10 mouse cellular contexts compared by ENCODE assay signal in the genomic region with DNA sequence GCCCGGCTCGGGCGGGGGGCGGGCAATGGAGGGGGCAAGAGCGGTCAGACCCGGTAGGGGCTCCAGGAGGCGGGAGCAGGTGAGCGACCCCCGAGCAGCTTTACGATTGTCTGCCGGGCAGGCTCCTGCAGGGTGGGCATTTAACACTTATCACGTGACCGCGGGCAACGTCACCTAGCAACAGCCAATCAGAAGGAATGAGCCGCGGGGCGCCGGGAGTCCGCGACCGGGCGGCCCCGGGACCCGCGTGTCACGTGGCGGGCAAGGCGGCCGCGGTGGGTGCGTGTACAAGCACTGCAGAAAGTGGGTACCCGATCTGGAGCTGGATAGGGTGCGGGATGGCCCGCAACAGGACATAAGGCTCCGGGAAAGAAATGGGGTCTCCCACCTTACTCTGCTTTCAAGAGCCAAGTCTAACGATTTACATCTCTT. TPM values are rescaled to one million over a fixed set of nuclear protein-coding genes. Genes with fewer than 3 reads are reported as not detected.
DNase-seq lines count a peak whose midpoint lies in the region; ATAC-seq and TF ChIP-seq lines count a peak whose summit lies in the region.
"Had no signal": no experiment of that assay in that cellular context is flagged by ENCODE, and none has a peak within 500 bp of the region (broad histone marks: within the 10 kb centered on the region; RNA-seq: fewer than 3 reads in every experiment).

TSS of gene Dlx2 (minus strand) at position 115 of the 432 bp plus-strand sequence.

- H3K9me3 ChIP-seq in heart, embryonic 16.5 days (replicated peaks; ENCODE audit: control insufficient read depth, low read length) = no peaks in the 10 kb centered on the region
- no peaks in the 10 kb centered on the region for H3K9me3 ChIP-seq in liver, embryonic 14.5 days (ENCODE audit: control insufficient read depth, low read length)
- H3K9me3 ChIP-seq in stomach, postnatal 0 days (ENCODE audit: control insufficient read depth, low read length) = no peaks in the 10 kb centered on the region

- DNase-seq in layer of hippocampus, adult 9-11 months = peak; percentile 16
- no peak for DNase-seq in layer of hippocampus, postnatal 10 days (ENCODE audit: low spot score in 2 of 2)
- DNase-seq in brain, embryonic 14.5 days (ENCODE audit: low read depth) = peak; percentile 94
- DNase-seq in liver, embryonic 14.5 days (ENCODE audit: low read depth in 3 of 3, low spot score in 3 of 3) = no peak
- peak; percentile 46 for DNase-seq in stomach, postnatal 0 days (ENCODE audit: low spot score)
- no peak for DNase-seq in cerebellum, adult 8-10 months
- DNase-seq in adrenal gland, postnatal 36 days = no peak

- WGBS in heart, embryonic 16.5 days = under 1% methylated on average over 37 of the region's 37 CpGs
- under 1% methylated on average over 37 of the region's 37 CpGs for WGBS in liver, embryonic 14.5 days (ENCODE audit: insufficient replicate concordance)
- WGBS in stomach, postnatal 0 days = under 1% methylated on average over 35 of the region's 37 CpGs

- TF ChIP-seq POLR2A in brain, embryonic 14.5 days (IDR thresholded peaks at IDR 0.05; ENCODE audit: borderline replicate concordance, extremely low read depth, insufficient read depth, insufficient read length, poor library complexity, severe bottlenecking) = peak; percentile 19; the same call in 1 of the 2 replicates

- H3K36me3 ChIP-seq in heart, embryonic 16.5 days (ENCODE audit: control insufficient read depth, insufficient read depth) = no peaks in the 10 kb centered on the region
- no peaks in the 10 kb centered on the region for H3K36me3 ChIP-seq in liver, embryonic 14.5 days (replicated peaks; ENCODE audit: control insufficient read depth, insufficient read depth, low read depth)
- H3K36me3 ChIP-seq in stomach, postnatal 0 days (ENCODE audit: control insufficient read depth, insufficient read depth, low read length) = no peaks in the 10 kb centered on the region

- H3K9ac ChIP-seq in heart, embryonic 16.5 days (ENCODE audit: low read length) = no peak within 1 kb of the TSS
- H3K9ac ChIP-seq in liver, embryonic 14.5 days (replicated peaks) = no peak within 1 kb of the TSS
- H3K9ac ChIP-seq in stomach, postnatal 0 days (ENCODE audit: low read length) = no peak within 1 kb of the TSS

- TF ChIP-seq CTCF in brain, embryonic 14.5 days (IDR thresholded peaks at IDR 0.05; ENCODE audit: borderline replicate concordance, extremely low read depth, insufficient read depth, insufficient read length) = no peak
- no peak for TF ChIP-seq CTCF in liver, embryonic 14.5 days (IDR thresholded peaks at IDR 0.05; ENCODE audit: low read depth)
- TF ChIP-seq CTCF in stomach, postnatal 0 days (IDR thresholded peaks at IDR 0.05; ENCODE audit: low read depth) = no peak

- no peak for TF ChIP-seq EP300 in liver, embryonic 14.5 days (IDR thresholded peaks at IDR 0.05; ENCODE audit: low read depth)
- no peak for TF ChIP-seq EP300 in stomach, postnatal 0 days (optimal IDR thresholded peaks at IDR 0.05)

- no peak within 1 kb of the TSS for H3K27ac ChIP-seq in heart, embryonic 16.5 days (ENCODE audit: low read length)
- no peak within 1 kb of the TSS for H3K27ac ChIP-seq in liver, embryonic 14.5 days
- no peak within 1 kb of the TSS for H3K27ac ChIP-seq in stomach, postnatal 0 days (replicated peaks)

- H3K4me1 ChIP-seq in heart, embryonic 16.5 days (ENCODE audit: control insufficient read depth, insufficient read depth, low read length) = peaks cover 17% of the 10 kb centered on the region
- H3K4me1 ChIP-seq in liver, embryonic 14.5 days (replicated peaks; ENCODE audit: control insufficient read depth in 2 of 2, insufficient read depth in 2 of 2, low read length in 1 of 2) = no peaks in the 10 kb centered on the region; a peak in 1 of 4 replicates
- H3K4me1 ChIP-seq in stomach, postnatal 0 days (replicated peaks; ENCODE audit: control insufficient read depth, insufficient read depth) = 0 out of 2 replicates have a peak, but pooled peaks cover 3% of the 10 kb centered on the region

- peak within 1 kb of the TSS; percentile 88 for H3K4me2 ChIP-seq in heart, embryonic 16.5 days (ENCODE audit: low read depth, low read length)
- H3K4me2 ChIP-seq in liver, embryonic 14.5 days (ENCODE audit: low read depth) = peak within 1 kb of the TSS; percentile 71
- peak within 1 kb of the TSS; percentile 50 for H3K4me2 ChIP-seq in stomach, postnatal 0 days (replicated peaks; ENCODE audit: low read depth)

- peak within 1 kb of the TSS; percentile 59 for H3K4me3 ChIP-seq in heart, embryonic 16.5 days (ENCODE audit: low read length)
- H3K4me3 ChIP-seq in liver, embryonic 14.5 days (ENCODE audit: insufficient read depth in 1 of 2, low read depth in 2 of 2, low read length in 2 of 2) = peak within 1 kb of the TSS; percentile 21 to 51
- H3K4me3 ChIP-seq in stomach, postnatal 0 days (ENCODE audit: low read depth, low read length) = peak within 1 kb of the TSS; percentile 32

- peaks cover 82% of the 10 kb centered on the region for H3K27me3 ChIP-seq in heart, embryonic 16.5 days (ENCODE audit: control insufficient read depth, insufficient read depth, low read length)
- H3K27me3 ChIP-seq in liver, embryonic 14.5 days (ENCODE audit: control insufficient read depth, insufficient read depth, low read length) = peaks cover 94% of the 10 kb centered on the region
- peaks cover 21% of the 10 kb centered on the region for H3K27me3 ChIP-seq in stomach, postnatal 0 days (ENCODE audit: control insufficient read depth, insufficient read depth, low read length)

- 0 out of 2 replicates have a peak, but pooled peaks have one; percentile 23 for ATAC-seq in heart, embryonic 16.5 days (replicated peaks; ENCODE audit: extremely low read depth, insufficient read depth, low FRiP score)
- no peak for ATAC-seq in liver, embryonic 14.5 days (ENCODE audit: insufficient read depth)
- peak; percentile 10; the same call in 1 of the 2 replicates for ATAC-seq in stomach, postnatal 0 days (ENCODE audit: low FRiP score, low TSS enrichment)

RNA-seq across cellular contexts. Expression of gene Dlx2, which starts in this region (rescaled TPM):
- total RNA-seq in layer of hippocampus, postnatal 10 days (2021) = 1 to 10 TPM; 7.7 to 8.6 TPM
- 32.8 and 48.3 TPM in 2 replicates for polyA plus RNA-seq in brain, embryonic 14.5 days (2012; rRNA removed)
- 0.11 TPM in 1 of 2 replicates, not detected in the other for polyA plus RNA-seq in heart, embryonic 16.5 days (2015; fragmentation: Nextera tagmentation; extraction: Ambion mirVana)
- polyA plus RNA-seq in liver, embryonic 14.5 days (2012; rRNA removed) = 0.01 and 0.05 TPM in 2 replicates
- not detected in 2 replicates for polyA plus RNA-seq in liver, embryonic 14.5 days (2014; fragmentation: Nextera tagmentation; extraction: Ambion mirVana)
- polyA plus RNA-seq in stomach, postnatal 0 days (2015; fragmentation: Nextera tagmentation; extraction: Ambion mirVana) = 1.3 TPM in 2 replicates
- under 1 TPM in 1 of 2 experiments, not detected in 1; 0.16 TPM for total RNA-seq in adrenal gland, postnatal 36 days (2021)
- total RNA-seq: neutrophil, adult 5-6 weeks had no signal
- polyA plus RNA-seq: cerebellum, adult 2 months had no signal

Comparison
In these comparisons a context has a peak if more than half of its experiments do, and no peak if none do; other contexts are left out.
1. RNA of gene Dlx2 (total RNA-seq): 7.7 to 8.6 TPM in layer of hippocampus, postnatal 10 days; 0.16 TPM in adrenal gland, postnatal 36 days; every median in the first group is over 4 times any median in the second.
2. RNA of gene Dlx2 (polyA plus RNA-seq): 32.8 to 48.3 TPM in brain, embryonic 14.5 days; 1.3 TPM in stomach, postnatal 0 days, 0.11 TPM in heart, embryonic 16.5 days and 0.01 to 0.05 TPM in liver, embryonic 14.5 days; every median in the first group is over 10 times any median in the second.
3. DNase-seq: peak in layer of hippocampus, adult 9-11 months (single experiment), brain, embryonic 14.5 days (single experiment) and stomach, postnatal 0 days (single experiment); none in layer of hippocampus, postnatal 10 days (0 of 2), liver, embryonic 14.5 days (0 of 3), cerebellum, adult 8-10 months (single experiment) and adrenal gland, postnatal 36 days (0 of 2).
4. Peak in ATAC-seq, H3K4me3 ChIP-seq and H3K4me2 ChIP-seq in heart, embryonic 16.5 days; RNA of the gene not detected or under 1 TPM.
5. Peak in every context shown above with its lines, with median percentiles within 50 percentile points of each other: H3K4me2 ChIP-seq and H3K4me3 ChIP-seq.